Mouse (Mus musculus) heart, embryonic 10.5 days (tissue): ENCODE results near the gene Kif26a. TPM values are rescaled to one million over a fixed set of nuclear protein-coding genes. Genes with fewer than 3 reads are reported as not detected.
A peak's percentile ranks its signal among the peaks of the same experiment; 100 is the strongest.

Experiments used
- DNase-seq: peaks from one replicate; pipeline ENCODE4 v3.0.0-alpha.2; 2017; ENCODE audit warnings: low spot score
- H3K27ac ChIP-seq: fragments of 300-500 bp; sonication (generic); 2 replicates; pipeline ENCODE4 v1.5.1; 2016; ENCODE audit warnings: mild to moderate bottlenecking
- H3K27me3 ChIP-seq: fragments of 300-500 bp; sonication (generic); 2 replicates; pipeline ENCODE4 v1.6.1; 2016; ENCODE audit warnings: mild to moderate bottlenecking; ENCODE audit not compliant: poor library complexity, insufficient read depth, severe bottlenecking
- H3K36me3 ChIP-seq: fragments of 300-500 bp; sonication (generic); 2 replicates; pipeline ENCODE4 v1.6.1; 2016; ENCODE audit warnings: mild to moderate bottlenecking, moderate library complexity
- H3K4me1 ChIP-seq: fragments of 300-500 bp; sonication (generic); 2 replicates; pipeline ENCODE4 v1.6.1; 2016; ENCODE audit warnings: mild to moderate bottlenecking
- H3K4me3 ChIP-seq: fragments of 300-500 bp; sonication (generic); 2 replicates; pipeline ENCODE4 v1.5.1; 2016; ENCODE audit warnings: mild to moderate bottlenecking, moderate library complexity
- H3K9me3 ChIP-seq: fragments of 300-500 bp; sonication (generic); 2 replicates; pipeline ENCODE4 v1.6.1; 2016; ENCODE audit warnings: mild to moderate bottlenecking, moderate library complexity
- WGBS: fragments of 180-500 bp; shearing (Covaris S2); methylation state at CpG from one replicate; pipeline ENCODE4 v1.1.7; 2016; 5-methylcytosine and 5-hydroxymethylcytosine counted together
- polyA plus RNA-seq: library from polyadenylated mRNA; unstranded; fragments of >200 nt; fragmentation: Nextera tagmentation; extraction: Ambion mirVana; gene quantifications from 2 replicates; pipeline ENCODE4 v1.2.1, GENCODE M21; 2016

The Kif26a gene
- polyA plus RNA-seq, 1 experiment from 2014 or later: 2.1 TPM

DNA sequence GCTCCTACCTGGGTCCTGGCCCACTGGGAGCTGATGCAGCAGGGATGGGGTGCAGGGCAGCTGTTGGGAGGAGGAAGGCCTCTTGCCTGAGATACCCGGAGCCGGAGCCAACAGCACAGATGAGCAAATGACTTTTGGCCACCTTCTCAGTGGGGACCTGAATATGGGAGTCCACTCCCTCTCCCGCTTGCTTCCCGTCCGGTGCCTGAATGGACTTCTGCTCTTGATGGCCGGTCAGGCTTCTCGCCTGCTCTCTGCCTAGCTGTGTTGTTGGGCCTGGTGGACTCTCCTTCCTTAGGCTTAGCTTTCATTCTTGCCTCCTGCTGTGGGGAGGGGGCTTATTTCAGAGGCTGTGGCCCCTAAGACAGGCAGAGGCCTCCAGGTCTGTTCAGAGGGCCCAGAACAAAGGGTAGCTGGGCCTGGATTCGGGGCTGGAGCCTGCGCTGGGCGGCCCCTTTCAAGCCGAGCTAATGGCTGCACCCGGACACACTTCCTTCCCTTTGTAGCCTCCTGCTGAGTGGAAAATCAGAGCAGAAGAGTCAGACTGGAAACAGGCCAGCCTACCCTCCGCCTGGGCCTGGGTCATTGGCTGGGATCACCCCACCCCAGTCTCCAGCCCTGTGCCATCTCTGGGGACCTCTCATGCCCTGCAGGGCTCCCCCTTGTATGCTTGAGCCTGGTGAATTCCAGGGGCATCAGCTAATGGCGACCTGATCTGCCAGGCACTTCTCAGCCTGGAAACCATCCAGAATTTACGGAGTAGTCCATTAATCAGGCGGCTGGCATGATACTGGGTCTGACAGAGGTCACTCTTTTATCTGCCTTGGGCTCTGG lies 9.4 kb downstream of the Kif26a start:
- WGBS: 73% methylated on average over 16 of the region's 16 CpGs
- Histone ChIP-seq H3K27me3 (peaks cover 16% of the 10 kb centered on the region; the same call in 1 of the 2 replicates), H3K9me3 (no peaks in the 10 kb centered on the region), H3K4me1 (peaks cover 64% of the 10 kb centered on the region), H3K4me3 (no peak overlapping the region), H3K27ac (peak overlapping the region; percentile 84), H3K36me3 (peaks cover 15% of the 10 kb centered on the region; the same call in 1 of the 2 replicates)
- DNase-seq: no peak

DNA sequence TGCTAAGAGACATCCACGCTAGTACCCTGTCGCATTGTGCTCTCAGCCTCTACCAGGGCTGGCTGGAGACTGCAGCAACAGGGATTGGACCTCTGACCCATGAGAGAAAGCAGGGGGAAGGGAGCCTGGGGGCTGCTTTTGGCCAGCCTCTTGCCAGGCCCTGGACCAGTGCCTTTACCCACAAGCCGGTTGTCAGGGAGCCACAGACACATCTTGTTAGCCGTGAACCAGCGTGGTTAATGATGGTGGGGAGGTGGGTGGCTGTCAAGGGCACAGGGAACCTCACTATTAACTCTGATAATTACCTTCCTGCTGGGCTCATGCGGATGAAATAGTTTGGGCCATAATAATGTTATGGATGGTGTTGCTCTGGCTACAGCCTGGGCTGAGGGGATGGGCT lies 10.8 kb downstream of the Kif26a start:
- H3K27me3 ChIP-seq: peaks cover 23% of the 10 kb centered on the region
- WGBS: 82% methylated on average over 6 of the region's 6 CpGs
- no peak overlapping the region for H3K27ac ChIP-seq
- H3K4me3 ChIP-seq: no peak overlapping the region
- H3K9me3 ChIP-seq: no peaks in the 10 kb centered on the region
- peaks cover 58% of the 10 kb centered on the region for H3K4me1 ChIP-seq
- H3K36me3 ChIP-seq: peaks cover 15% of the 10 kb centered on the region; the same call in 1 of the 2 replicates
- no peak for DNase-seq

DNA sequence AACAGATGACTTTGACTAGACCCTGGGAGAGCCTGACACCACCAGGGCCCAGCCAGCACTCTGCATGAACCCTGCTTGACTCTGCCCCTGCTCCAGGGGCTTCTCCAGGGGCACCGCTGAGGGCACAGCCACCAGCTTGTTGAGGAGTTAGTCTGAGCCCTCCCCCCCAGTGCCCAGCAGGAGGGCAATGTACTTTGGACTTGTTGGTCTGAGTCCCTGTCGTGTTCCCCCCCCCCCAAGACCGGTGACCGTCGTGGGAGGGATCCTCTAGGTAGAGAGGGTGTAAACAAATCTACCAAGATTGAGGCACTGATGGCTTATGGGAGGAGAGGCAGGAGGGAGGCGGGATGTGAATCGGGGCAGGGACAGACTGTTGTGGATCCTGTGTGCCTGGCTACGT lies 12.2 kb downstream of the Kif26a start:
- H3K36me3 ChIP-seq: peaks cover 15% of the 10 kb centered on the region; the same call in 1 of the 2 replicates
- no peak for DNase-seq
- no peaks in the 10 kb centered on the region for H3K9me3 ChIP-seq
- peaks cover 61% of the 10 kb centered on the region for H3K4me1 ChIP-seq
- no peak overlapping the region for H3K4me3 ChIP-seq
- H3K27ac ChIP-seq: no peak overlapping the region
- peaks cover 34% of the 10 kb centered on the region for H3K27me3 ChIP-seq
- WGBS: 59% methylated on average over 8 of the region's 8 CpGs

DNA sequence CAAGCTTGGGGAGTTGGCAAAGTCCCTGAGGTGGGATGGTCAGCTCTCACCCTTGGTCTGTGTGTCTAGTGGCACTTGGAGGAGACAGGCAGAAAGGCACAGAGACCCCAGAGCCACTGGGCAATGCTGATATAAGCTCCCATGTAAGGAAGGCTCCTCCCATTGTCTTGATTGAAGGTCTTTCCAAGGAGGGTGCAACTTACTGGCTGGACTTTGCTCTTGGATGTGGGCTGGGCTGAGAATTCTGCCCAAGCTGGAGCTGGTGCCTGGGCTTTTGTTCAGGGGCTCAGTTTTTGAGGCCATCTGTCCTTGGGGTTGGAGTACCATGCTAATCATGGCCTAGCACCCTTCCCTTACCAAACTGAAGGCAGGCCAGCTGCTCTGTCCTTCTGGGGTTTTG lies 12.8 kb downstream of the Kif26a start:
- H3K9me3 ChIP-seq: no peaks in the 10 kb centered on the region
- no peak overlapping the region for H3K4me3 ChIP-seq
- peaks cover 62% of the 10 kb centered on the region for H3K4me1 ChIP-seq
- H3K27ac ChIP-seq: peak overlapping the region; percentile 19; the same call in 1 of the 2 replicates
- DNase-seq: no peak
- peaks cover 15% of the 10 kb centered on the region; the same call in 1 of the 2 replicates for H3K36me3 ChIP-seq
- peaks cover 34% of the 10 kb centered on the region for H3K27me3 ChIP-seq

DNA sequence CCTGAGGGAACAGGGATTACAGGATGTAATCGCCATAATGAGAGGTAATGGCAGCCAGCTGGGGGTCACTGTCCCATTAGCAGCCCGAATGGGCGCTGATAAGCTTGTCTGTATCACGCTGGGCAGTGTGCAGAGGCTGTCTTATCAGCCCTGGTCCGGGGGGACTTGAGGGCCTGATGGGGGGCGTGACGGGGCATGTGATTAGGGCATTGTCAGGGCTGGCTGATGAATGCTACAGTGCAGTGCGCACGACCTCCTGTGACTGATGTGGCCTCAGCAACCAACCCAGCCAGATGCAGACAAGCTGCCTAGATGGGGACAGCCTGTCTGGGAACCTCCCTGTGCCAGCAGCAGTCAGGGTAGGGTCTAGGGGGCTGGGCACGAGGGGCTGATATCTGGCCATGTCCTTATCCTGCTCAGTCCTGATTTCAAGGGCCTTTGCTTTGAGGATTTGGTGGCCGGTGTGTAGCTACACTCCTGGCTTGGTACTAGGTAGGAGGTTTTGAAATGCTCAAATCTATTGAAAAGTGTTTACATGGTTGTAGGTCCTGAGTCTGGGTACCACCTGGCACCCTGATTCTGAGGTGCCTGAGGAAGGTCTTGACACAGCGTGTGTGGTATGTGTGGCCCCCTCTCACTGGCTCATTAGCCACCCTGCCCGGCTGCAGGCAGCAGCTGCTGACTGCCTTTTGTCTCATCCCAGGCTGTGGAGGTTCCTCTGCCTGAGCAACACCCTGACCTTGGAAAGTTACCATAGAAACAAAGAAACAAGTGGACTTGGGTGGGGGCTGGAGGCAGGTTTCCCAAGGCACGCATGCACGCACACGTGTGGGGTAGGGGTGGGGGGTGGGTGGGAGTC lies 18.2 kb downstream of the Kif26a start:
- no peak for DNase-seq
- Histone ChIP-seq H3K4me3 (no peak overlapping the region), H3K27me3 (peaks cover 30% of the 10 kb centered on the region), H3K4me1 (peaks cover 68% of the 10 kb centered on the region), H3K9me3 (no peaks in the 10 kb centered on the region), H3K27ac (peak overlapping the region; percentile 65), H3K36me3 (0 out of 2 replicates have a peak, but pooled peaks cover 4% of the 10 kb centered on the region)
- WGBS: 10% methylated on average over 16 of the region's 16 CpGs

DNA sequence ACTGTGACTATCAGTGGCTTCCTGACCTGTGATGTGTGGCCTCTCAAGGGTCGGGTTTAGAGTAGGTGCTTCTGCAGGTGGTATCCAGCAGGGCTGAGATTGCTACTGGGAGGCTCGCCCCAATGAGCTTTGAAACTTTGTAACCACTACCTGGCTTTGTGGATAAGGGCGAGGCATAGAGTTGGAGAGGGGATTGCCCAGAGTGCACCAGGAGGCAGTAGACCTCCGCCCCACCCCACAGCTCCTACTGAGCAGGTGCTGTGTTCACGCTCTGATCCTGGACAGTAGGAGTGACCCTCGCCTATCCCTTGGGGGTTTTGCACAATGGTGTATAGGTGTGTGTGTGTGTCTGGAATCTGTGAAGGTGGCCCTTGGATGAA lies 18.8 kb downstream of the Kif26a start:
- Histone ChIP-seq H3K36me3 (no peaks in the 10 kb centered on the region), H3K9me3 (no peaks in the 10 kb centered on the region), H3K4me1 (peaks cover 74% of the 10 kb centered on the region), H3K27me3 (peaks cover 33% of the 10 kb centered on the region), H3K27ac (peak overlapping the region; percentile 65), H3K4me3 (no peak overlapping the region)
- DNase-seq: no peak
- 62% methylated on average over 6 of the region's 6 CpGs for WGBS

DNA sequence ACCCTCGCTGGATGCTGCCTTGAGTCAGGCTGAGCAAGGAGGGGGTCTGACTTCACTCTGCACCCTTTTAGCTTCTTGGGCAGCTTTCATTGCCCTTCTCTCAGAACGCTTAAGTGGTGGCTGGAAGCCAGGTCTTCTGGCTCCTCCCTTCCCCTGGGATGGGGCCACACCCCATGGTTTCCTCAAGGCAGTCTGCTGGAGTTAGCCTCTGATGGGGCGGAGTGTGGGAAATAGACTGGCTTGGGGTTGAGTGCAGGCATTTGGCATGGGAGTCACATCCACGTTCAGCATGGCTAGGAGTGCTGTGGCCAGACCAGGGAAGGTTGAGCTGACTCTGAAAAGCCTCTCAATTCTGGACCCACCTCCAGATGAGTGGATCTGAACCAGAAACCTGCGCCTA lies 23.2 kb downstream of the Kif26a start:
- Histone ChIP-seq H3K4me1 (peaks cover 76% of the 10 kb centered on the region), H3K36me3 (peaks cover 7% of the 10 kb centered on the region)
- 57% methylated on average over 5 of the region's 5 CpGs for WGBS

DNA sequence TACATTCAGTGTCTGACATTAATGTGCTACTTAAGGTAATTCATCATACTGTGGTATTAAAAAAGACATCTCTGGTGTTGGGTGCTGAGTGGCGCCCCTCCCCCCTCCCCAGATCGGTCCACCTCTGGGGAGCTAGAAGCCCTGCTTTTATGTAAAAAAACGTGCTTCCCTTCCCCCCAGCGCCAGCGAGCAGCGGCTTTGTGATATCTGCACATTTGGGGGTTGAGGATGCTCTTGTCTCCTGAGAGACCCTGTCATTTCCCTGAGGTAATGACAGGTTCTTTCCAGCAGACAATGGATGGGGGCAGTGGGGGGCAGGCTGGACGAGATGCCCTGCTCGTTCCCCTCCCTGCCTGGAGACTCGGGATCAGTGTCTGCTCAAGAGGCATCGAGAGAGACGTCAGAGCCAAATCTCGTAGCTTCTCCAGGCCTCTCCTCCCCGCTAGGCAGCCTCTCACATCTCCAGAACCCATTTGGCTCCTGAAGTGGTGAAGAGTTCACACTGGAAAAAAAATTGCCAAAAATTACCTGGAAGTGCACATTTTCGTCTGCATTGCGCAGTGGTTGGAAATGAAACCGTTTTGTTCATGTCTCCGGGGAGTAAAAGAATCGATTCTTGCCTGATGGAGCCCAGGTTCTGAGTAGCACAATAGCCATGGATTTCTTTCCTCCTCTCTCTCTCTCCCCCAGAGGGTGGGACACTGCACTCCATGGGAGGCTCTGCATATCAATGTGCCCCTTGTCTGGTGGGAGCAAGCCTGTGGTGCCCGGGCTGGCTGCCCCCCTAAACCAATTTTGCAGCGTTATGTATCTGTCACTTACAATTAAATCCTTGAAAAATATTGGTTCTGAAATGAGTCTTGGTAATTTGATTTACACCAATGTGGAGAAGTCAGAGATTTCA lies 24.9 kb downstream of the Kif26a start:
- no peaks in the 10 kb centered on the region for H3K9me3 ChIP-seq
- peaks cover 45% of the 10 kb centered on the region for H3K27me3 ChIP-seq
- H3K4me3 ChIP-seq: no peak overlapping the region
- WGBS: 35% methylated on average over 20 of the region's 20 CpGs
- no peak for DNase-seq
- peaks cover 24% of the 10 kb centered on the region for H3K36me3 ChIP-seq
- no peak overlapping the region for H3K27ac ChIP-seq
- peaks cover 74% of the 10 kb centered on the region for H3K4me1 ChIP-seq

More for the DNA sequence above, 23.2 kb downstream of the Kif26a start:
- no peak overlapping the region for H3K4me3 ChIP-seq
- peaks cover 35% of the 10 kb centered on the region for H3K27me3 ChIP-seq
- H3K27ac ChIP-seq: peak overlapping the region; percentile 4; the same call in 1 of the 2 replicates
- no peak for DNase-seq
- H3K9me3 ChIP-seq: no peaks in the 10 kb centered on the region

DNA sequence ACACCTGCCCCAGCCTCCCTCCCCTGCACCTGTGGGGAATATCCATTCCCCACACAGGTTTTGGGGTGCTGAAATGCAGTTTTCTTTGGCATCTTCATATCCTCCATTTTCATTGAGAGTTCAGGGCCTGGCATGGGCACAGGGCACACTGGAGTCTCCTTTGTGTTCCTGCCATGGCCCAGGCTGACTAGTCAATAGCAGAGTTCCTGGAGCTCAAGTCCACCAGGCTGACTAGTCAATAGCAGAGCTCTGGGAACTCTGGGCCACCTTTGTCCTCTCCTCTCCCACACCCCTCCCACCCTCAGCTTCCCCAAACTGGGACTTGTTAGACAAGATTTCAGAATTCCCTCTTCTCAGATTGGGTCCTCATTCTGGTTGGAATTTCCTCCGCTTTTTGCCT lies 25.6 kb downstream of the Kif26a start:
- H3K36me3 ChIP-seq: peaks cover 31% of the 10 kb centered on the region
- H3K9me3 ChIP-seq: no peaks in the 10 kb centered on the region
- WGBS: 93% methylated on average over 1 of the region's 1 CpGs
- H3K27me3 ChIP-seq: peaks cover 43% of the 10 kb centered on the region
- DNase-seq: no peak
- no peak overlapping the region for H3K4me3 ChIP-seq
- peaks cover 73% of the 10 kb centered on the region for H3K4me1 ChIP-seq
- no peak overlapping the region for H3K27ac ChIP-seq

DNA sequence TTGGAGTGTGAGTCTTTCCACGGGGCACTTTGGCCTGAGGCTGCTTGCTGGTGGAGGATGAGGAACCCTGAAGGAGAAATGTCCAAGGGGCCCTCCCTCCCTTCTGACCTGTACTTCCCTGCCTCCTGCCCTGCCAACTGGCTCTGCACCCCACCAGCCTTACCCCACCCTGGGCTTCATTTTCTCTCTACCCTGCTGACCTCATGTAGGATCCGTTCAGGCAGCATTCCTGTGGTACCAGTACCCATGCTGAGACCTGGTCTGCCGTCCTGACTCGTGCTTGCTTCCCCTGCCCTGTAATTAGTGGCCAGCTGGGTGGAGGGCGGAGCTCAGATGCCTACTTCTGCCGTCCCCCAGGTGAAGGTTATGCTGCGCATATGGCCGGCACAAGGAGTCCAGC lies 26.2 kb downstream of the Kif26a start:
- Histone ChIP-seq H3K9me3 (no peaks in the 10 kb centered on the region), H3K4me3 (no peak overlapping the region), H3K36me3 (peaks cover 36% of the 10 kb centered on the region), H3K4me1 (peaks cover 68% of the 10 kb centered on the region), H3K27ac (no peak overlapping the region), H3K27me3 (peaks cover 48% of the 10 kb centered on the region)
- WGBS: 72% methylated on average over 8 of the region's 8 CpGs
- no peak for DNase-seq

DNA sequence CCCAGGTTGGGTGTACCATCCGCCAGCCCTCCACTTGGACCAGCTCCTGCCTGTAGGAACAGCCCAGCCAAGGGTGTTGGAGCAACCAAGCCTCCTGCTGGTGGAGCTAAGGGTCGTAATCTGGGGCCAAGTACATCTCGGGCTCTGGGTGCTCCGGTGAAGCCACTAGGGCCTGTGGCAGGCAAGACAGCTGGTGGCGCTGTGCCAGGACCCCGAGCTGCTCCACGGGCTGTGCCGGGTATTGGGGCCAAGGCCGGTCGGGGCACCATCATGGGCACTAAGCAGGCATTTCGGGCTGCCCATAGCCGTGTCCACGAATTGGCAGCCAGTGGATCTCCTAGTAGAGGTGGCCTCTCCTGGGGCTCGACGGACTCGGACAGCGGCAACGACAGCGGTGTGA lies 31.7 kb downstream of the Kif26a start:
- DNase-seq: no peak
- no peak overlapping the region for H3K27ac ChIP-seq
- H3K4me3 ChIP-seq: no peak overlapping the region
- H3K36me3 ChIP-seq: peaks cover 59% of the 10 kb centered on the region
- H3K27me3 ChIP-seq: peaks cover 47% of the 10 kb centered on the region
- 94% methylated on average over 19 of the region's 19 CpGs for WGBS
- H3K9me3 ChIP-seq: no peaks in the 10 kb centered on the region; the same call in 1 of the 2 replicates
- H3K4me1 ChIP-seq: peaks cover 49% of the 10 kb centered on the region

DNA sequence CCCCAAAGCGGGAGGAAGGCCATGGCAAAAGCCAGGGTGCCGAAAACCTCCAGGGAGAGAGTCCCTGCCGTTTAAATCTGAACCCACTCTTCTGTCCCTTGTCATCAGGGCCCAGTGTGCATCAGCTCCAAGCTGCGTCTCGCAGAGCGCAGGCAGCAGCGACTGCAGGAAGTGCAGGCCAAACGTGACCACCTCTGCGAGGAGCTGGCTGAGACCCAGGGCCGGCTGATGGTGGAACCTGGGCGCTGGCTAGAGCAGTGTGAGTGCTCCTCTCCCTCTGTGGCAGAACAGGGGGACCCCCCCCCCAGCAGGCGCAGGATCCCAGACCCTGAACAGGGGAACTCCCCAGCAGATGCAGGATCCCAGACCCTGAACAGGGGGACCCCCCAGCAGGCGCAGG lies 33.7 kb downstream of the Kif26a start:
- Histone ChIP-seq H3K9me3 (no peaks in the 10 kb centered on the region; the same call in 1 of the 2 replicates), H3K36me3 (peaks cover 48% of the 10 kb centered on the region), H3K4me3 (no peak overlapping the region), H3K4me1 (peaks cover 52% of the 10 kb centered on the region), H3K27me3 (peaks cover 42% of the 10 kb centered on the region), H3K27ac (no peak overlapping the region; the same call in 1 of the 2 replicates)
- no peak for DNase-seq
- WGBS: 82% methylated on average over 13 of the region's 13 CpGs
